Mouse (Mus musculus): ENCODE results near the gene Fbxo9.

GRCm38 (mm10) chr9:78075256-78075655 lies 33.6 kb downstream of the Fbxo9 start:
- TF ChIP-seq MAX (IDR thresholded peaks at IDR 0.05; ENCODE audit: low read depth): no peak
- TF ChIP-seq POLR2A (IDR thresholded peaks at IDR 0.05; ENCODE audit: insufficient read length, low read depth): no peak
- no peak for TF ChIP-seq TCF12 (IDR thresholded peaks at IDR 0.05; ENCODE audit: insufficient read depth, poor library complexity, severe bottlenecking)
